Mouse (Mus musculus) ovary, postnatal 10 days (tissue): Measurements from ENCODE around the gene Litaf.

Source experiments
- DNase-seq: peaks from one replicate; pipeline ENCODE4 v3.0.0; 2022; ENCODE audit warnings: low spot score

Gene Litaf

GRCm38 (mm10) chr16:10956938-10957685 is 108.8 kb downstream of the Litaf start:
- no peak for DNase-seq

GRCm38 (mm10) chr16:10955078-10955477 is 110.9 kb downstream of the Litaf start:
- no peak for DNase-seq

GRCm38 (mm10) chr16:10952881-10953280 is 113.1 kb downstream of the Litaf start:
- no peak for DNase-seq

GRCm38 (mm10) chr16:10952071-10952470 is 113.9 kb downstream of the Litaf start:
- no peak for DNase-seq

GRCm38 (mm10) chr16:10951581-10951980 is 114.4 kb downstream of the Litaf start:
- DNase-seq, result no peak

GRCm38 (mm10) chr16:10950539-10950938 is 115.4 kb downstream of the Litaf start:
- DNase-seq, result no peak

GRCm38 (mm10) chr16:10947724-10948123 is 118.2 kb downstream of the Litaf start:
- no peak for DNase-seq

GRCm38 (mm10) chr16:10945381-10946127 is 120.4 kb downstream of the Litaf start:
- DNase-seq, result no peak

- no peak for DNase-seq
Measured at GRCm38 (mm10) chr16:10944545-10944944, 121.4 kb downstream of the Litaf start.

GRCm38 (mm10) chr16:10943257-10943656 is 122.7 kb downstream of the Litaf start:
- DNase-seq, result no peak

GRCm38 (mm10) chr16:10940661-10941060 is 125.3 kb downstream of the Litaf start:
- DNase-seq, result no peak

- DNase-seq, result no peak
Measured at GRCm38 (mm10) chr16:10939932-10940331, 126.0 kb downstream of the Litaf start.

- no peak for DNase-seq
Measured at GRCm38 (mm10) chr16:10937497-10937896, 128.5 kb downstream of the Litaf start.

- DNase-seq, result no peak
Measured at GRCm38 (mm10) chr16:10936700-10937319, 129.1 kb downstream of the Litaf start.

GRCm38 (mm10) chr16:10934047-10934446 is 131.9 kb downstream of the Litaf start:
- no peak for DNase-seq

- DNase-seq, result no peak
Measured at GRCm38 (mm10) chr16:10933372-10933771, 132.6 kb downstream of the Litaf start.

GRCm38 (mm10) chr16:10927026-10927425 is 138.9 kb downstream of the Litaf start:
- DNase-seq, result no peak

GRCm38 (mm10) chr16:10925591-10926180 is 140.3 kb downstream of the Litaf start:
- no peak for DNase-seq

- DNase-seq, result no peak
Measured at GRCm38 (mm10) chr16:10923561-10923960, 142.4 kb downstream of the Litaf start.

GRCm38 (mm10) chr16:10919856-10920255 is 146.1 kb downstream of the Litaf start:
- no peak for DNase-seq

GRCm38 (mm10) chr16:10916271-10916670 is 149.7 kb downstream of the Litaf start:
- no peak for DNase-seq

GRCm38 (mm10) chr16:10915066-10915465 is 150.9 kb downstream of the Litaf start:
- DNase-seq, result no peak

GRCm38 (mm10) chr16:10911061-10911460 is 154.9 kb downstream of the Litaf start:
- no peak for DNase-seq
